Mouse (Mus musculus) C2C12 (cell line): Measurements from ENCODE around the gene Usp50. TPM values are rescaled to one million over a fixed set of nuclear protein-coding genes. Genes with fewer than 3 reads are reported as not detected.

Experiments used
- H3K27me3 ChIP-seq: one replicate; pipeline ENCODE4 v1.6.1; 2011; ENCODE audit not compliant: control insufficient read depth, insufficient read depth, insufficient read length
- H3K36me3 ChIP-seq: one replicate; pipeline ENCODE4 v1.6.1; 2011; ENCODE audit not compliant: control insufficient read depth, insufficient read depth
- H3K4me3 ChIP-seq: one replicate; pipeline ENCODE4 v1.5.1; 2011; ENCODE audit warnings: mild to moderate bottlenecking, control low read depth; ENCODE audit not compliant: poor library complexity, insufficient read depth, severe bottlenecking
- H3K79me2 ChIP-seq: one replicate; pipeline ENCODE4 v1.6.1; 2011; ENCODE audit not compliant: control insufficient read depth, insufficient read depth
- H3K79me3 ChIP-seq: one replicate; pipeline ENCODE4 v1.6.1; 2011; ENCODE audit warnings: low read depth, control low read depth
- H3ac ChIP-seq: one replicate; pipeline ENCODE3; 2011; ENCODE audit warnings: low read depth; ENCODE audit not compliant: control insufficient read depth, insufficient read length
- CEBPB ChIP-seq: IDR thresholded peaks from one replicate; pipeline ENCODE4 v1.6.1; 2011; ENCODE audit warnings: low read depth, mild to moderate bottlenecking, control low read depth, moderate library complexity
- CTCF ChIP-seq: IDR thresholded peaks from one replicate; pipeline ENCODE4 v1.5.1; 2011; ENCODE audit not compliant: control insufficient read depth, insufficient read depth, insufficient read length
- FOSL1 ChIP-seq: IDR thresholded peaks from one replicate; pipeline ENCODE4 v1.8.0; 2011; ENCODE audit warnings: mild to moderate bottlenecking, low read length; ENCODE audit not compliant: poor library complexity, insufficient read depth, severe bottlenecking
- MAX ChIP-seq: IDR thresholded peaks from one replicate; pipeline ENCODE4 v1.6.1; 2011; ENCODE audit warnings: mild to moderate bottlenecking, control low read depth
- MYOD1 ChIP-seq: IDR thresholded peaks from one replicate; pipeline ENCODE4 v1.6.1; 2011; ENCODE audit warnings: low read depth; ENCODE audit not compliant: control insufficient read depth, insufficient read length
- MYOG ChIP-seq: IDR thresholded peaks from one replicate; pipeline ENCODE4 v1.6.1; 2011; ENCODE audit not compliant: control insufficient read depth, insufficient read length; ENCODE audit errors: extremely low read depth
- USF1 ChIP-seq: IDR thresholded peaks from one replicate; pipeline ENCODE4 v1.6.1; 2011; ENCODE audit warnings: low read depth, mild to moderate bottlenecking, control low read depth, moderate library complexity
- polyA plus RNA-seq: library from polyadenylated mRNA; unstranded; fragments of >200 nt; fragmentation: generic; extraction: Trizol; gene quantifications from one replicate; pipeline ENCODE4 v1.2.1, GENCODE M21; 2012; ENCODE audit warnings: missing spikeins

The Usp50 gene
- polyA plus RNA-seq, 1 experiment, result 0.78 TPM

DNA sequence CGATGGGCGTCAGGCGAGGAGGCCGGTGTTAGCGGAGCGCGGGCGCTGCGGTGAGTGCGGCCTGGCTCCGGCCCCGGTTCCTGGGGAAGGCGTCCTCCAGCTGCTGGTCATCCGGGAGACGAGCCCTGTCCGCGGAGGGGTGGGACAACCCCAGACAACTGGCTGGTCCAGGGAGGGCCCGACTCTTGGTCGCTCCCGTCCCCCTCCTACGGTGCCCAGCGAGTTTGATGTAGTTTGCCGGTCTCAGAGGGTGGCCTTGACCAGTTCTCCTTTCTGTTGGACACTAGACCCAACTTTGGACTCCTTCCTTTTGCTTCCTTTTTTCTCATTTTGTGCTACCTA lies 75.9 kb downstream of the Usp50 start:
- H3K4me3 ChIP-seq, result peak overlapping the region; percentile 85
- H3K79me2 ChIP-seq, result peaks cover 51% of the 10 kb centered on the region
- TF ChIP-seq CTCF, result no peak
- no peaks in the 10 kb centered on the region for H3K36me3 ChIP-seq
- H3ac ChIP-seq, result peak overlapping the region; percentile 92
- peaks cover 34% of the 10 kb centered on the region for H3K79me3 ChIP-seq
- no peaks in the 10 kb centered on the region for H3K27me3 ChIP-seq

DNA sequence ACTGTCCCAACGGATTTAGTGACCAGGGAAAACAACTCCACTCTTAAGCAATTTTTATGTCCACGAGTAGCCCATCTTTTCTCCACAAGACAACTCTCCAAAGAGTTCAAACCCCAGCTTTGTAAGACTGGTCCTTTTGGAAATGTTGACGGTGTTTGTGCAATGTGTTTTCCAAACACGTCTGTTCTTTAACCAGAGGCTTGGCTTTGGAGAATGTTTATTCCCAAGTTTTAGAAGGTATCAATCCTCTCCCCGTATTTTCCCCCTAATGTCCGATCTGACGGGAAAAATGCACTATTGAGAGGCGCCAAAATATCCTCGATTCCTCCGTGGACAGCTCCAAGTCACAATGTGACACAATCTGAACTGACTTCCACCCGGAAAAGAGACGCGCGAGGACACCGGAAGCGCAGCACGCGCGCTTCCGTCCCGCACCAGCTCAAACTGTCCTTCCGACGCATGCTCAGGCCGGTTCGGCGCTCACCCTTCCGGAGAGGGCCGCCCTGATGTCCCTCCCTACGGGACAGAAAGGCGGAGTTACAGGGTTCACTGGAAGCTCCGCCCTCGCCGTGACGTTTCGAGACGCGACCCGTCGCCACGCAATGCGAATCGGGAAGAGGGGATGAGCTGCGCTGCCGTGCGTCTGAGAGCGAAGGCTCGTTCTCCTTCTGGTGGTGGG lies 76.4 kb downstream of the Usp50 start, which contains the start of gene Usp8:
Gene Usp8, plus strand, starts transcription at position 570 of the 679 bp plus-strand sequence.
- Histone ChIP-seq H3K79me3 (peaks cover 34% of the 10 kb centered on the region), H3ac (peak within 1 kb of the TSS; percentile 92), H3K79me2 (peaks cover 46% of the 10 kb centered on the region), H3K36me3 (no peaks in the 10 kb centered on the region), H3K4me3 (peak within 1 kb of the TSS; percentile 85), H3K27me3 (no peaks in the 10 kb centered on the region)
- TF ChIP-seq CTCF (no peak), USF1 (no peak), CEBPB (no peak), MAX (peak; percentile 96), FOSL1 (no peak), MYOG (no peak), MYOD1 (no peak)

DNA sequence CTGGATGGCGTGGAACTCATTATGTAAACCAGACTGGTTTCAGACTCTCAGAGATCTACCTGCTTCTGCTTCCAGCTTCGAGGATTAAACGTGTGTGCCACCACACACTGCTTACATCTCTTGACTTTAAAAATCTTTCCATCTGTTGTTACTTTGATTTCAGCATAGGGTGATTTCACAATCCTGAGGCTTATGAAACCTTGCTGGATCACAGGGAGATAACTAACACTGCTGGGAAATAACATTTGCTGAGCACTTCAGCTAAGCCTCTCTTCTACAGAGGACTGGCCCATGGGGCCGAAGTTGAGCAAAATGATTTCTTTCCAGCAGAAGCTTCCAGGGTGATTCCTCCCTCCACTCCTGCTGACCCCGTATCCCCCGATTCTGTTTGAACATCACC lies 88.0 kb downstream of the Usp50 start:
- no peak overlapping the region for H3ac ChIP-seq
- H3K79me2 ChIP-seq, result no peaks in the 10 kb centered on the region
- H3K27me3 ChIP-seq, result peaks cover 21% of the 10 kb centered on the region
- H3K4me3 ChIP-seq, result no peak overlapping the region
- no peaks in the 10 kb centered on the region for H3K79me3 ChIP-seq
- TF ChIP-seq MYOD1 (no peak), MYOG (no peak), CTCF (no peak), CEBPB (no peak), FOSL1 (no peak), USF1 (no peak), MAX (no peak)
- no peaks in the 10 kb centered on the region for H3K36me3 ChIP-seq

DNA sequence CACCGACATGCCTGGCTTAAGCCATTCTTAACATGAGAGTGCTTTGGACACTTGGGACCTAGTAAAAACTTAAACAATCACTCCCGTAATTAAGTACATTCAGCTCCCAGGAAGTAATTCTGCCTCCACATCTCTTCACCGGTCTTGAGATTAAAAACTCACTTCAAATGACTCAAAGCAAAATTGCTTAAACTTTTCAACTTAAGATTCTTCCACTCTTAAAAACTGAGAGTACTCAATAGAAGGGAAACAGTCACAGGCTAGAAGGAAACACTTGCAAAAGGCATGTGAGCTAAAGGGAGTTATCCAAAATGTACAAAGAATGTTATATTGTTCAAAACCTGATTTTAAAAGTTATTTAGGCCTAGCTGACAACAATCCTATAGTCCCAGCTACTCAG lies 92.0 kb downstream of the Usp50 start:
- peaks cover 21% of the 10 kb centered on the region for H3K27me3 ChIP-seq
- no peaks in the 10 kb centered on the region for H3K36me3 ChIP-seq
- TF ChIP-seq MYOG, result no peak
- TF ChIP-seq CTCF, result no peak
- no peak for TF ChIP-seq MYOD1
- no peak for TF ChIP-seq MAX
- TF ChIP-seq USF1, result no peak
- TF ChIP-seq CEBPB, result no peak
- TF ChIP-seq FOSL1, result no peak
- no peak overlapping the region for H3ac ChIP-seq
- no peak overlapping the region for H3K4me3 ChIP-seq
- no peaks in the 10 kb centered on the region for H3K79me2 ChIP-seq
- H3K79me3 ChIP-seq, result no peaks in the 10 kb centered on the region

DNA sequence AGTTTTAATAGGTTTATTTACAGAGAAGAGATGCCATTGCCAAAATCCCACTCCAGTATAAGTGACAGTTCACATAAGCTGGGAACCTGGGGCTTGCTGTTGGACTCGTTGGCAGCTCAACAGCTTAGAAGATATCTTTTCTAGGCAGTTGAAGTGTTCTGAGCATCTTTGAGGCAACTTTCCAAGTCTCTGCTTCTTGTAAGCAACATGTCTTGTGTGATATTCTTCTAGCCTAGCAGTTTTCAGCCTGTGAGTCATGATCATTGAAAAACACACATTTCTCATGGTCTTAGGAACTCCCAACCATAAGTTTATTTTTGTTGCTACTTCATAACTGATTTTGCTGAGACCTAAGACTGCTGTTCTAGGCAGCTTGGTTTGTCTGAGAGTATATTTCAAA lies 100.3 kb downstream of the Usp50 start:
- Histone ChIP-seq H3K4me3 (no peak overlapping the region), H3K27me3 (no peaks in the 10 kb centered on the region), H3K79me2 (peaks cover 48% of the 10 kb centered on the region), H3K36me3 (peaks cover 14% of the 10 kb centered on the region), H3ac (no peak overlapping the region), H3K79me3 (peaks cover 31% of the 10 kb centered on the region)
- TF ChIP-seq CEBPB (no peak), MYOG (no peak), MYOD1 (no peak), CTCF (no peak), MAX (no peak), FOSL1 (no peak), USF1 (no peak)

DNA sequence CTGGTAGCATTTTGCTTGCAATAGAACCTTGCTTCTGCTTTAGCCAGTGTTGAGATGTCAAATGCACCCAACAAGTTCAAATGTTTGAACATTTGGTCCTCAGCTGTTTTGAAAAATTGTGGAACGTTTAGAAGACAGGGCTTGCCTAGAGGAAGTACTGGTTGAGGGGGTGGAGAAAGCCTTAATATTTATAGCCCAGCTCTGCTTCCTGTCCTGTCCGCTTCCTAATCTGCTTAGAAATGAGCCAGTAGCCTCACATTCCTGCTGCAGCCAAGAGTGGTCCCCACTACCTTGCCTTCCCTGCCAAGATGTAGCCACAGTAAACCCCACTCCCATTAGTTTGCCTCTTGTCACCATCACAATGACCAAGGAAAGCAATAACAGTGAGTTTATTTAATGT lies 100.9 kb downstream of the Usp50 start:
- TF ChIP-seq MYOD1 (no peak), FOSL1 (no peak), MAX (no peak), USF1 (no peak)
- peaks cover 36% of the 10 kb centered on the region for H3K79me3 ChIP-seq

More for the DNA sequence above, 100.9 kb downstream of the Usp50 start:
- H3K36me3 ChIP-seq, result peaks cover 18% of the 10 kb centered on the region
- H3K27me3 ChIP-seq, result no peaks in the 10 kb centered on the region
- no peak overlapping the region for H3ac ChIP-seq
- peaks cover 54% of the 10 kb centered on the region for H3K79me2 ChIP-seq
- H3K4me3 ChIP-seq, result no peak overlapping the region
